Mouse (Mus musculus): ENCODE measurements around the gene Ttc30a1.

DNA sequence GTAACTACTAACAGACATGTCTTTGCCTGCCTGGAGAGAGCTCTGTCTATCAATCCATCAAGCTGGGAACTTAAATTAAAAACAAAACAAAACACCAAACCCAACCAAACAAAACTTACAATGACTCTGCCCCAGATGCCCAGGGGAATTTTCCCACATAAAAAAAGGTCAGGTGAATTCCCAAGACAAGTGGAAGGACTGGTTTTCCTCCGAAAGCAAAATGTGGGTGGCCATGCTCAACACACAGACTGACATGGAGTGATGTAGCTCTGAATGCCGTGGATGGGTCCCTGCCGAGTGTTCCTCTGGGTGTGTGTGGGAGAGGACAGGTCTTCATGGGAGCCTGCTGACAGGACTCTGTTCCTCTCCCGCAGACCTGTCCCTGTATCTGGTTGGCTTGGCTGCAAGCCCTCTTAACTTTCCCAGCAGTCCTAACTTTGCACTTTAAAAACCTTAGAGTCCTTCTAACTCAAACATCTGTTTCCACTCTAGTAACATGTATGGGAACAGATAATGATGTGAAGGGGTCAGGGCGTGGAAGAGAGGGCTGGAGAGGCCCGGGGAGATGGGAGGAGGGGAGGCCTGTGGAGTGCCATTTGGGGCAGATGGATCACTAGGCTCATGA lies 9.9 kb upstream of the Ttc30a1 start:
- TF ChIP-seq POLR2A (IDR thresholded peaks at IDR 0.05; ENCODE audit: low read depth, low read length) (no peak), CTCF (IDR thresholded peaks at IDR 0.05; ENCODE audit: extremely low read depth, insufficient read depth, insufficient read length, insufficient replicate concordance) (no peak)
